Mouse (Mus musculus) liver, postnatal 0 days (tissue): Measurements from ENCODE around the gene Gle1.

Experiments
- CTCF ChIP-seq: sonication (generic); IDR thresholded peaks from 2 replicates; pipeline ENCODE4 v1.5.1; 2016; ENCODE audit warnings: antibody characterized with exemption, low read depth
- EP300 ChIP-seq: IDR thresholded peaks from 2 replicates; pipeline ENCODE4 v1.6.1; 2016; ENCODE audit warnings: antibody characterized with exemption, low read depth, mild to moderate bottlenecking

GRCm38 (mm10) chr2:29971838-29972635, 36.8 kb downstream of the Gle1 start:
- TF ChIP-seq CTCF (no peak), EP300 (peak; percentile 85)
